Mouse (Mus musculus) ES-E14 (cell line): ENCODE data around the gene Rnf111. TPM values are rescaled to one million over a fixed set of nuclear protein-coding genes. Genes with fewer than 3 reads are reported as not detected.

Experiments used
- DNase-seq: peaks from one replicate; pipeline ENCODE4 v3.0.0-alpha.2; 2013; ENCODE audit warnings: low read depth, low spot score
- H3K27ac ChIP-seq: 2 replicates; pipeline ENCODE4 v1.5.1; 2012; ENCODE audit warnings: low read depth, mild to moderate bottlenecking, low read length, moderate library complexity, mixed read lengths; ENCODE audit not compliant: poor library complexity, insufficient read depth, severe bottlenecking
- H3K36me3 ChIP-seq: 2 replicates; pipeline ENCODE4 v1.6.1; 2012; ENCODE audit warnings: mild to moderate bottlenecking, low read length, moderate library complexity, mixed read lengths; ENCODE audit not compliant: control insufficient read depth, poor library complexity, insufficient read depth, severe bottlenecking
- H3K4me1 ChIP-seq, 2 experiments: fragments of 150-350 bp in 1 of 2; sonication (generic) in 1 of 2; 2 replicates each; pipeline ENCODE4 v1.6.1; 2012; ENCODE audit warnings: low read length in 2 of 2, mild to moderate bottlenecking in 1 of 2, mixed read lengths in 1 of 2; ENCODE audit not compliant: control insufficient read depth in 2 of 2, insufficient read depth in 2 of 2, poor library complexity in 1 of 2
- H3K4me3 ChIP-seq, 2 experiments: fragments of 150-350 bp in 1 of 2; sonication (generic) in 1 of 2; 2 replicates each; pipeline ENCODE4 v1.5.1; 2012; ENCODE audit warnings: low read length in 2 of 2, low read depth in 1 of 2, mild to moderate bottlenecking in 1 of 2, mixed read lengths in 1 of 2; ENCODE audit not compliant: insufficient read depth in 1 of 2, poor library complexity in 1 of 2, severe bottlenecking in 1 of 2
- H3K9ac ChIP-seq: 2 replicates; pipeline ENCODE4 v1.6.1; 2012; ENCODE audit warnings: low read depth, mild to moderate bottlenecking, low read length, mixed read lengths; ENCODE audit not compliant: poor library complexity, insufficient read depth, severe bottlenecking
- H3K9me3 ChIP-seq: fragments of 150-350 bp; sonication (generic); 2 replicates; pipeline ENCODE4 v1.6.1; 2012; ENCODE audit warnings: low read depth, mild to moderate bottlenecking, low read length; ENCODE audit not compliant: control insufficient read depth, insufficient read depth
- CHD2 ChIP-seq: IDR thresholded peaks from 2 replicates; pipeline ENCODE4 v1.6.1; 2014; ENCODE audit warnings: mild to moderate bottlenecking, low read depth, low read length, inconsistent platforms
- HCFC1 ChIP-seq: IDR thresholded peaks from 2 replicates; pipeline ENCODE4 v1.6.1; 2012; ENCODE audit warnings: low read length, inconsistent platforms, borderline replicate concordance; ENCODE audit not compliant: insufficient read depth
- MAFK ChIP-seq: IDR thresholded peaks from 2 replicates; pipeline ENCODE4 v1.6.1; 2014; ENCODE audit warnings: mild to moderate bottlenecking, low read depth, low read length, inconsistent platforms; ENCODE audit not compliant: insufficient read depth
- ZC3H11A ChIP-seq: IDR thresholded peaks from 2 replicates; pipeline ENCODE4 v1.6.1; 2012; ENCODE audit warnings: low read depth, mild to moderate bottlenecking, inconsistent platforms, low read length, borderline replicate concordance
- ZNF384 ChIP-seq: IDR thresholded peaks from 2 replicates; pipeline ENCODE4 v1.6.1; 2012; ENCODE audit warnings: low read depth, low read length, inconsistent platforms
- in situ Hi-C, 2 experiments: fragments of 600-800 bp; cut with MboI; formaldehyde crosslinking; loops; one replicate each; pipeline ENCODE4 v1.15.1; 2025; ENCODE audit warnings: low sequenced_read_pairs in 2 of 2, inconsistent platforms in 1 of 2; ENCODE audit not compliant: unreplicated experiment in 2 of 2
- total RNA-seq: library from RNA; depleted of rRNA; stranded (reverse); fragments of 300-350 nt; gene quantifications from 2 replicates; pipeline ENCODE4 v1.2.3, GENCODE M21; 2012; rRNA removed

Rnf111 gene
- total RNA-seq, 1 experiment = 24.3 TPM

DNA sequence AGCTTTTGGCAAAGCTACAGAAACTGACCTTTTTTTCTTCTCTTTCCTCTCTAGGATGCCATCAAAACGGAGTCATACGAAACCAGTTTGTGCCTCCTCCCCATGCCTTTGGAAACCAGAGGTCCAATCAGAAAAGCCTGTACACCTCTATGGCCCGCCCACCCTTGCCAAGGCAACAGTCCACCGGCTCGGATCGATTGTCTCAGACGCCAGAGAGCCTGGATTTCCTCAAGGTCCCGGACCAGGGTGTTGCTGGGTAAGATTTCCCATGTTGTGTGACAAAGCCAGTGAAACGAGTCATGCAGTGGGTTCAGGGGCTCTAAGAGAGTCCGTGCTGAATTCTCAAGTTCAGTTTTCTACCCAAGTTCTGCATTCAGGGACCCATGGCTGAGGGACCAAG, 119.8 kb downstream of the Rnf111 start:
- H3K9ac ChIP-seq = no peak overlapping the region
- in situ Hi-C loops = no loop called here
- no peak overlapping the region for H3K4me3 ChIP-seq
- H3K27ac ChIP-seq = no peak overlapping the region
- H3K4me1 ChIP-seq = no peaks in the 10 kb centered on the region
- no peaks in the 10 kb centered on the region for H3K9me3 ChIP-seq
- 0 out of 2 replicates have a peak, but pooled peaks cover 3% of the 10 kb centered on the region for H3K36me3 ChIP-seq
- DNase-seq = no peak
- TF ChIP-seq ZNF384 (no peak), ZC3H11A (no peak), MAFK (no peak), HCFC1 (no peak), CHD2 (no peak)

DNA sequence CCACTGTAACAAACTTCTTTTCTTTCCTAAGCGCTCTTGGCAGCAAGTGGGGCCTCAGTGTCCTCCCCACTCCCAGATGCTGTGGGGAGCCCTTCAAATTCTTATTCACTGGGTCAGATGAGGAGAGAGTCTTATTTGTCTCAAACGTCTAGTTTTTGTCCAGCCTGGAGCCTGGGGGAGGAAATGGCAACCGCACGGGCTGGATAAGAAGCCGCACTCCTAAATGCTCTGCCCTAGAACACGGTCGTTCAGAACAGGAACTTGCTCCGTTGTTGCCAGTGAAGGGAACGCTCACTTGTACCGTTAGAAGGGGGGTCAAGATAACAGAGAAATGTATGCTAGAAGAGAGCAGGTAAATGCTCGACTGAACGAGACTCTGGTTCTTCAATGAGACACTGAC, 121.4 kb downstream of the Rnf111 start:
- no peak overlapping the region for H3K27ac ChIP-seq
- no peak for TF ChIP-seq HCFC1
- no peak for TF ChIP-seq ZNF384
- TF ChIP-seq MAFK = no peak
- TF ChIP-seq ZC3H11A = no peak
- TF ChIP-seq CHD2 = no peak
- H3K36me3 ChIP-seq = 0 out of 2 replicates have a peak, but pooled peaks cover 3% of the 10 kb centered on the region
- in situ Hi-C loops = no loop called here
- H3K4me1 ChIP-seq = no peaks in the 10 kb centered on the region
- DNase-seq = no peak
- no peaks in the 10 kb centered on the region for H3K9me3 ChIP-seq
- H3K4me3 ChIP-seq = no peak overlapping the region
- no peak overlapping the region for H3K9ac ChIP-seq

DNA sequence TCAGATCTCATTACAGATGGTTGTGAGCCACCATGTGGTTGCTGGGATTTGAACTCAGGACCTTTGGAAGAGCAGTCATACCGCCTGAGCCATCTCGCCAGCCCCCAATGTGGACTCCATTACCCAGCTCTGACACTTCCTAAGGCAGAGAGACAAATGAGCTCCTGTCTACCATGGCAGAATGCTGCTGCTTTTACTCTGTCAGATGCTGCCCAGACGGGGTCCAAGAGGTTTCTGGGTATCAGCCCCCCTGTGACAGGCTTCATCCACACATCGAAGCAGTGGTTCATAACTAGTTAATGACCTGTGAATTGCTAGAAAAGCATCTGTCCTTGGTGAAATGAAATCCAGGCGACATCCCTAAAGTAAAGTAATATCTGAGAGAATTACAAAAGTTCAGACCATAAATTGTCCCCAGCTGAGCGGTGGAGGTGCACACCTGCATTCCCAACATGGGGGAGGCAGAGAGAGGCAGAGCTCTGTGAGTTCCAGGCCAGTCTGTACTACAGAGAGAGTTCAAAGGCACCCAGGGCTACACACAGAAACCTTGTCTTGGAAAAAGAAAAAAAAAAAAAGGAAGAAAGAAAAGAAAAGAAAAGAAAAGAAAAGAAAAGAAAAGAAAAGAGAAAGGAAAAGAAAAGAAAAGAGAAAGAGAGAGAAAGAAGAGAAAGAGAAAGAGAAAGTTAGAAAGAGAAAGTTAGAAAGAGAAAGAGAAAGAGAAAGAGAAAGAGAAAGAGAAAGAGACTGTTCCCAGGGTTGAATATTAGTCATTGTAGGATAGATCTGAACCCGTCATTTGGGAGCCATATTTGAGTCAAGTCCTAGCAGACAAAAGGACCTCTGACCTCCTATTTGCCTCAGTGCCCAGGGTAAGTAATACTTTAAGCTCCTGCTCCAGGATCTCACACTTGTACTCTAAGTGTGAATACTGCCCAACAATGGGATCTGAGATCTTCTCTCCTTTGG, 123.7 kb downstream of the Rnf111 start:
- no peaks in the 10 kb centered on the region for H3K9me3 ChIP-seq
- no peak overlapping the region for H3K4me3 ChIP-seq
- H3K4me1 ChIP-seq = 0 out of 4 replicates have a peak, but pooled peaks cover 0 to under 1% of the 10 kb centered on the region in 2 experiments
- H3K9ac ChIP-seq = no peak overlapping the region
- no peak for DNase-seq
- no peak for TF ChIP-seq MAFK
- 0 out of 2 replicates have a peak, but pooled peaks cover 3% of the 10 kb centered on the region for H3K36me3 ChIP-seq
- in situ Hi-C loops = no loop called here
- H3K27ac ChIP-seq = no peak overlapping the region

Other genes starting within 250 kb of the Rnf111 start
- 95.0 and 122 TPM in 2 replicates for gene Ccnb2, start 82.2 kb downstream of the Rnf111 start, total RNA-seq
- 50.5 and 58.6 TPM in 2 replicates for gene Sltm, start 39.0 kb upstream of the Rnf111 start, total RNA-seq
- 0.13 and 0.42 TPM in 2 replicates for gene Gm10642, start 152.5 kb upstream of the Rnf111 start, total RNA-seq
- 0.98 and 1.2 TPM in 2 replicates for gene Mindy2, start 153.4 kb upstream of the Rnf111 start, total RNA-seq
- gene Adam10, start 175.3 kb upstream of the Rnf111 start, total RNA-seq = 11.7 and 18.1 TPM in 2 replicates